Mouse (Mus musculus) heart, embryonic 16.5 days (tissue): ENCODE results near the gene Gm9508. TPM values are rescaled to one million over a fixed set of nuclear protein-coding genes. Genes with fewer than 3 reads are reported as not detected.

ENCODE experiments used
- ATAC-seq: fragments of 200-750 bp; cut with Nextera tagmentation; replicated peaks from 2 replicates; pipeline ENCODE4 v1.8.0; 2017; ENCODE audit warnings: moderate number of reproducible peaks; ENCODE audit not compliant: insufficient read depth, low FRiP score; ENCODE audit errors: extremely low read depth
- H3K27ac ChIP-seq: fragments of 300-500 bp; sonication (generic); 2 replicates; pipeline ENCODE4 v1.5.1; 2014; ENCODE audit warnings: mild to moderate bottlenecking, low read length, control low read depth, moderate library complexity
- H3K27me3 ChIP-seq: fragments of 300-500 bp; sonication (generic); 2 replicates; pipeline ENCODE4 v1.6.1; 2014; ENCODE audit warnings: low read length, mixed read lengths; ENCODE audit not compliant: control insufficient read depth, insufficient read depth
- H3K36me3 ChIP-seq: fragments of 300-500 bp; sonication (generic); 2 replicates; pipeline ENCODE4 v1.6.1; 2014; ENCODE audit not compliant: control insufficient read depth, insufficient read depth
- H3K4me1 ChIP-seq: fragments of 300-500 bp; sonication (generic); 2 replicates; pipeline ENCODE4 v1.6.1; 2014; ENCODE audit warnings: low read length, mixed read lengths; ENCODE audit not compliant: control insufficient read depth, insufficient read depth
- H3K4me2 ChIP-seq: fragments of 300-500 bp; sonication (generic); 2 replicates; pipeline ENCODE4 v1.6.1; 2014; ENCODE audit warnings: low read depth, mild to moderate bottlenecking, control low read depth, low read length
- H3K4me3 ChIP-seq: fragments of 300-500 bp; sonication (generic); 2 replicates; pipeline ENCODE4 v1.5.1; 2014; ENCODE audit warnings: mild to moderate bottlenecking, control low read depth, low read length
- H3K9ac ChIP-seq: fragments of 300-500 bp; sonication (generic); 2 replicates; pipeline ENCODE4 v1.6.1; 2014; ENCODE audit warnings: low read length, control low read depth
- H3K9me3 ChIP-seq: fragments of 300-500 bp; sonication (generic); replicated peaks from 2 replicates; pipeline ENCODE4 v1.6.1; 2016; ENCODE audit warnings: low read length; ENCODE audit not compliant: control insufficient read depth
- WGBS: fragments of 180-500 bp; shearing (Covaris S2); extraction: QIAGEN DNeasy Blood & Tissue Kit; methylation state at CpG from one replicate; pipeline ENCODE4 v1.1.7; 2014; 5-methylcytosine and 5-hydroxymethylcytosine counted together
- polyA plus RNA-seq: library from polyadenylated mRNA; unstranded; fragments of >200 nt; fragmentation: Nextera tagmentation; extraction: Ambion mirVana; gene quantifications from 2 replicates; pipeline ENCODE4 v1.2.1, GENCODE M21; 2015

Gene Gm9508
- polyA plus RNA-seq, 1 experiment from 2014 or later: not detected

- H3K9ac ChIP-seq: no peak overlapping the region
- H3K4me1 ChIP-seq: no peaks in the 10 kb centered on the region
- no peaks in the 10 kb centered on the region for H3K36me3 ChIP-seq
- H3K9me3 ChIP-seq: no peaks in the 10 kb centered on the region
- no peak overlapping the region for H3K4me3 ChIP-seq
- 83% methylated on average over 9 of the region's 9 CpGs for WGBS
- no peak overlapping the region for H3K27ac ChIP-seq
- H3K4me2 ChIP-seq: no peak overlapping the region
- ATAC-seq: no peak
- no peaks in the 10 kb centered on the region for H3K27me3 ChIP-seq
Observed at GRCm38 (mm10) chr10:77652046-77652445, 45.0 kb downstream of the Gm9508 start.

GRCm38 (mm10) chr10:77647901-77648300 lies 49.1 kb downstream of the Gm9508 start:
- no peak for ATAC-seq
- Histone ChIP-seq H3K27ac (no peak overlapping the region), H3K9ac (no peak overlapping the region), H3K4me3 (no peak overlapping the region), H3K36me3 (peaks cover 27% of the 10 kb centered on the region), H3K4me1 (peaks cover 9% of the 10 kb centered on the region), H3K4me2 (no peak overlapping the region), H3K27me3 (no peaks in the 10 kb centered on the region), H3K9me3 (no peaks in the 10 kb centered on the region)
- 84% methylated on average over 8 of the region's 8 CpGs for WGBS

- Histone ChIP-seq H3K36me3 (peaks cover 27% of the 10 kb centered on the region), H3K9ac (no peak overlapping the region), H3K4me3 (no peak overlapping the region), H3K4me2 (no peak overlapping the region), H3K9me3 (no peaks in the 10 kb centered on the region), H3K27ac (no peak overlapping the region), H3K27me3 (no peaks in the 10 kb centered on the region), H3K4me1 (peaks cover 9% of the 10 kb centered on the region)
- WGBS: 60% methylated on average over 1 of the region's 1 CpGs
- no peak for ATAC-seq
Observed at GRCm38 (mm10) chr10:77647461-77647860, 49.6 kb downstream of the Gm9508 start.

Other genes with a start within 250 kb of the Gm9508 start
- gene Fam207a, start 181.4 kb downstream of the Gm9508 start, polyA plus RNA-seq: 23.2 and 24.5 TPM in 2 replicates
- 4.7 and 8.7 TPM in 2 replicates for gene Itgb2, start 167.0 kb downstream of the Gm9508 start, polyA plus RNA-seq
- gene Pttg1ip, start 115.5 kb downstream of the Gm9508 start, polyA plus RNA-seq: 127 and 132 TPM in 2 replicates
- 157 and 170 TPM in 2 replicates for gene Sumo3, start 91.1 kb downstream of the Gm9508 start, polyA plus RNA-seq
- 4.6 TPM in 1 of 2 replicates, not detected in the other for gene Gm49325, start 91.0 kb downstream of the Gm9508 start, polyA plus RNA-seq
- 85.4 and 91.0 TPM in 2 replicates for gene Ube2g2, start 75.0 kb downstream of the Gm9508 start, polyA plus RNA-seq
- 0.10 and 0.28 TPM in 2 replicates for gene Tspear, start 10.7 kb downstream of the Gm9508 start, polyA plus RNA-seq
- gene Gm19402, start 6.5 kb downstream of the Gm9508 start, polyA plus RNA-seq: not detected in 2 replicates
- gene Gm10272, start 9.4 kb upstream of the Gm9508 start, polyA plus RNA-seq: not detected in 2 replicates
- gene Gm10024, start 14.2 kb upstream of the Gm9508 start, polyA plus RNA-seq: not detected in 2 replicates
- not detected in 2 replicates for gene Gm10142, start 18.6 kb upstream of the Gm9508 start, polyA plus RNA-seq
- gene Krtap12-1, start 23.4 kb upstream of the Gm9508 start, polyA plus RNA-seq: not detected in 2 replicates
- gene Gm10100, start 29.3 kb upstream of the Gm9508 start, polyA plus RNA-seq: not detected in 2 replicates
- not detected in 2 replicates for gene Gm18596, start 45.4 kb upstream of the Gm9508 start, polyA plus RNA-seq
- gene Gm9736, start 54.1 kb upstream of the Gm9508 start, polyA plus RNA-seq: not detected in 2 replicates
- not detected in 2 replicates for gene Gm3233, start 62.4 kb upstream of the Gm9508 start, polyA plus RNA-seq
- gene Gm3238, start 74.1 kb upstream of the Gm9508 start, polyA plus RNA-seq: not detected in 2 replicates
- not detected in 2 replicates for gene Gm7138, start 79.7 kb upstream of the Gm9508 start, polyA plus RNA-seq
- gene Gm3250, start 85.3 kb upstream of the Gm9508 start, polyA plus RNA-seq: not detected in 2 replicates
- gene Gm7137, start 91.0 kb upstream of the Gm9508 start, polyA plus RNA-seq: not detected in 2 replicates
- not detected in 2 replicates for gene Gm9639, start 97.8 kb upstream of the Gm9508 start, polyA plus RNA-seq
- not detected in 2 replicates for gene Gm19668, start 101.9 kb upstream of the Gm9508 start, polyA plus RNA-seq
- not detected in 2 replicates for gene Gm9507, start 114.6 kb upstream of the Gm9508 start, polyA plus RNA-seq
- gene Gm2696, start 117.4 kb upstream of the Gm9508 start, polyA plus RNA-seq: not detected in 2 replicates
- not detected in 2 replicates for gene Krtap10-4, start 129.9 kb upstream of the Gm9508 start, polyA plus RNA-seq
- gene Krtap10-10, start 138.7 kb upstream of the Gm9508 start, polyA plus RNA-seq: not detected in 2 replicates
- gene Gm36176, start 149.6 kb upstream of the Gm9508 start, polyA plus RNA-seq: not detected in 2 replicates
- gene Gm10318, start 155.6 kb upstream of the Gm9508 start, polyA plus RNA-seq: not detected in 2 replicates
- not detected in 2 replicates for gene Gm3285, start 164.7 kb upstream of the Gm9508 start, polyA plus RNA-seq
- 1.2 and 1.4 TPM in 2 replicates for gene Lrrc3, start 205.3 kb upstream of the Gm9508 start, polyA plus RNA-seq